Mouse (Mus musculus): ENCODE measurements around the gene Kcne1. TPM values are rescaled to one million over a fixed set of nuclear protein-coding genes. Genes with fewer than 3 reads are reported as not detected.

Gene Kcne1
- polyA plus RNA-seq (2015; fragmentation: Illumina TruSeq; extraction: RNeasy Lipid Tissue Mini Kit (QIAGEN cat#74804); ENCODE audit: insufficient read depth, low replicate concordance) = not detected

DNA sequence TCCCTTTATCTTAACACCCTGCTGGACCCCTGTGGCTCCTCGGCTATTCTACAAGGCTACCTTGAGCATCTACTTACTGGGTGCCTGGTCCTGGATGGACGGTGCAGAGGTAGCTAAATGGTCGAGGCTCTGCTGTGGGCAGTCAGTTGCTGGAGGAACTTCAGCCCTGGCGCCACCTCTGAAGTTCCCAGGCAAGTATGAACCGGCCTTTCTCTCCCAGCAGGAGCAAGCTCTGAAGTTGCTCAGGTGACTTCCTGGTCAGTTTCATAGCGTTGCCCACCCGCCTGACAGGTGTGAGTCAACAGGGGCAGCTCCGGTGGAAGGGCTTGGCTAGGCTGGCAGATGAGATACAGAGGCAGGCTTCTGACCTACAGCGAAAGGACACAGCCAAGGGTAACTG lies at the start of gene Kcne1:
TSS of gene Kcne1 (minus strand) at position 240 of the 400 bp plus-strand sequence.

GRCm38 (mm10) chr16:92321341-92321740 lies 37.9 kb downstream of the Kcne1 start, which contains the start of gene Fam243:
Gene Fam243, minus strand, starts transcription at chr16:92321441.

DNA sequence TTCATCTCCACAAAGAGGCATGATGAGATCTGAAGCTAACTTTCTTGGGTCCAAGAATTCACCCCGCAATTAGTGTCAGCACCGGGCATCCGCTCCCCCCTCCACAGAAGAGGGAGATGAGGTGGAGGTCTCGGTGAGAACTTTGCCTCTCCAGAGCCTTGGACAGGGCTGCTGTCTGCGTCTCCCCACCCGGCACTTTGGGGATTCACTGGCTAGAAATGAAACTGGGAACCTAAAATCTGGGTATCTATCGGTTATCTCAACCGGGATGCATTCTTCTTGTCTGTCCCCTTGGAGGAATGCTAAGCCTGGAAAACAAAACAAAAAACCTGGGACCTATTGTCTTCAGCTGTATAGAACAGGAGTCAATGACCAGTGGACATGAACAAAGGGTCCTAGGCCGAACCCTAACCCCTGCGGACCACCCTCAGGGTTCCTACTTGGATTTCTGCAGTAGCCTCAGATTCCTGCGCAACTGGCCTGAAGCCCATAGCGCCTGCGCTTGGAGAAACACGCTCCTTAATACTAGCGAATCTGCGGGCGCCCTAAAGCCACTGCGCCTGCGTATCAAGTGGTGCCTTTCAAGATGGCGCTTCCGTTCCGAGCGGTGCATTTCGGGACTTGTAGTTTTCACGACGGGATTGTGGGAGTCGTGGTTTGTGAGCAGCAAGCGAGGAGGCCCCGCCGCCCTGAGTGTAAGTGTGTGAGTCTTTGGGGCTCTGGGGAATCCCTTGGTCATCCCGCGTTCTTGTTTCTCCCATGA lies 58.4 kb downstream of the Kcne1 start, which contains the start of gene Smim11:
TSS of gene Smim11 (plus strand) at position 638 of the 763 bp plus-strand sequence.

Other genes with a start within 250 kb of the Kcne1 start
- gene Kcne2, start 67.1 kb downstream of the Kcne1 start, polyA plus RNA-seq (2015; fragmentation: Illumina TruSeq; extraction: RNeasy Lipid Tissue Mini Kit (QIAGEN cat#74804); ENCODE audit: insufficient read depth, low replicate concordance) = not detected
- 88.4 TPM for gene Smim11, start 58.2 kb downstream of the Kcne1 start, polyA plus RNA-seq (2015; fragmentation: Illumina TruSeq; extraction: RNeasy Lipid Tissue Mini Kit (QIAGEN cat#74804); ENCODE audit: insufficient read depth, low replicate concordance)
- gene Fam243, start 38.0 kb downstream of the Kcne1 start, polyA plus RNA-seq (2015; fragmentation: Illumina TruSeq; extraction: RNeasy Lipid Tissue Mini Kit (QIAGEN cat#74804); ENCODE audit: insufficient read depth, low replicate concordance) = not detected
- gene Rcan1, start 111.4 kb upstream of the Kcne1 start, polyA plus RNA-seq (2015; fragmentation: Illumina TruSeq; extraction: RNeasy Lipid Tissue Mini Kit (QIAGEN cat#74804); ENCODE audit: insufficient read depth, low replicate concordance) = 23.0 TPM
- gene Clic6, start 126.3 kb upstream of the Kcne1 start, polyA plus RNA-seq (2015; fragmentation: Illumina TruSeq; extraction: RNeasy Lipid Tissue Mini Kit (QIAGEN cat#74804); ENCODE audit: insufficient read depth, low replicate concordance) = not detected

Measured in spleen, adult 10 weeks (tissue).